Mouse (Mus musculus): ENCODE results near the gene Adamtsl4. TPM values are rescaled to one million over a fixed set of nuclear protein-coding genes. Genes with fewer than 3 reads are reported as not detected.
"Not testable (repeated sequence)": the region's sequence is repeated elsewhere in the genome, so short reads cannot be mapped to it uniquely, and the experiment has no call there.

Adamtsl4 gene
- total RNA-seq, 1 experiment from 2014 or later, result 0.47 TPM

- ATAC-seq (ENCODE audit: extremely low read depth, insufficient number of reproducible peaks, low FRiP score, poor library complexity, severe bottlenecking), result no peak
Observed at GRCm38 (mm10) chr3:95666124-95666844, 21.4 kb downstream of the Adamtsl4 start.

- ATAC-seq (ENCODE audit: extremely low read depth, insufficient number of reproducible peaks, low FRiP score, poor library complexity, severe bottlenecking), result no peak
Observed at GRCm38 (mm10) chr3:95664940-95665352, 22.8 kb downstream of the Adamtsl4 start.

- no peak for ATAC-seq (ENCODE audit: extremely low read depth, insufficient number of reproducible peaks, low FRiP score, poor library complexity, severe bottlenecking)
Observed at GRCm38 (mm10) chr3:95663969-95664608, 23.6 kb downstream of the Adamtsl4 start.

- no peak for ATAC-seq (ENCODE audit: extremely low read depth, insufficient number of reproducible peaks, low FRiP score, poor library complexity, severe bottlenecking)
Observed at GRCm38 (mm10) chr3:95663486-95663885, 24.2 kb downstream of the Adamtsl4 start.

- ATAC-seq (ENCODE audit: extremely low read depth, insufficient number of reproducible peaks, low FRiP score, poor library complexity, severe bottlenecking), result no peak
Observed at GRCm38 (mm10) chr3:95662724-95663449, 24.8 kb downstream of the Adamtsl4 start.

GRCm38 (mm10) chr3:95661945-95662715 lies 25.6 kb downstream of the Adamtsl4 start:
- ATAC-seq (ENCODE audit: extremely low read depth, insufficient number of reproducible peaks, low FRiP score, poor library complexity, severe bottlenecking), result no peak

- ATAC-seq (ENCODE audit: extremely low read depth, insufficient number of reproducible peaks, low FRiP score, poor library complexity, severe bottlenecking), result no peak
Observed at GRCm38 (mm10) chr3:95660788-95661478, 26.8 kb downstream of the Adamtsl4 start.

- ATAC-seq (ENCODE audit: extremely low read depth, insufficient number of reproducible peaks, low FRiP score, poor library complexity, severe bottlenecking), result no peak
Observed at GRCm38 (mm10) chr3:95659948-95660347, 27.8 kb downstream of the Adamtsl4 start.

- ATAC-seq (ENCODE audit: extremely low read depth, insufficient number of reproducible peaks, low FRiP score, poor library complexity, severe bottlenecking), result peak; percentile 24; the same call in 1 of the 2 replicates
Observed at GRCm38 (mm10) chr3:95658868-95659712, 28.6 kb downstream of the Adamtsl4 start.

- peak; percentile 81 for ATAC-seq (ENCODE audit: extremely low read depth, insufficient number of reproducible peaks, low FRiP score, poor library complexity, severe bottlenecking)
Observed at GRCm38 (mm10) chr3:95658236-95658867, 29.4 kb downstream of the Adamtsl4 start, which contains the start of gene Mcl1. Mcl1 (plus strand) TSS chr3:95658788.

- ATAC-seq (ENCODE audit: extremely low read depth, insufficient number of reproducible peaks, low FRiP score, poor library complexity, severe bottlenecking), result no peak
Observed at GRCm38 (mm10) chr3:95657711-95658110, 30.0 kb downstream of the Adamtsl4 start.

- no peak for ATAC-seq (ENCODE audit: extremely low read depth, insufficient number of reproducible peaks, low FRiP score, poor library complexity, severe bottlenecking)
Observed at GRCm38 (mm10) chr3:95657108-95657507, 30.6 kb downstream of the Adamtsl4 start.

GRCm38 (mm10) chr3:95655437-95655836 lies 32.3 kb downstream of the Adamtsl4 start:
- no peak for ATAC-seq (ENCODE audit: extremely low read depth, insufficient number of reproducible peaks, low FRiP score, poor library complexity, severe bottlenecking)

GRCm38 (mm10) chr3:95654371-95654770 lies 33.3 kb downstream of the Adamtsl4 start:
- ATAC-seq (ENCODE audit: extremely low read depth, insufficient number of reproducible peaks, low FRiP score, poor library complexity, severe bottlenecking), result not testable (repeated sequence)

- peak; percentile 47 for ATAC-seq (ENCODE audit: extremely low read depth, insufficient number of reproducible peaks, low FRiP score, poor library complexity, severe bottlenecking)
Observed at GRCm38 (mm10) chr3:95653473-95654034, 34.2 kb downstream of the Adamtsl4 start.

GRCm38 (mm10) chr3:95652871-95653270 lies 34.8 kb downstream of the Adamtsl4 start:
- no peak for ATAC-seq (ENCODE audit: extremely low read depth, insufficient number of reproducible peaks, low FRiP score, poor library complexity, severe bottlenecking)

All from neutrophil, adult 5-6 weeks (primary cell).